Mouse (Mus musculus) c-Kit-negative CD71-positive TER-119-positive erythroid progenitor cells, embryonic 14.5 days (primary cell): Measurements from ENCODE around the gene Pigx.
"Not testable (repeated sequence)": the region's sequence is repeated elsewhere in the genome, so short reads cannot be mapped to it uniquely, and the experiment has no call there.

Experiments
- DNase-seq: peaks from one replicate; pipeline ENCODE4 v3.0.0-alpha.2; 2013; ENCODE audit warnings: low read depth, low spot score

Pigx gene

DNA sequence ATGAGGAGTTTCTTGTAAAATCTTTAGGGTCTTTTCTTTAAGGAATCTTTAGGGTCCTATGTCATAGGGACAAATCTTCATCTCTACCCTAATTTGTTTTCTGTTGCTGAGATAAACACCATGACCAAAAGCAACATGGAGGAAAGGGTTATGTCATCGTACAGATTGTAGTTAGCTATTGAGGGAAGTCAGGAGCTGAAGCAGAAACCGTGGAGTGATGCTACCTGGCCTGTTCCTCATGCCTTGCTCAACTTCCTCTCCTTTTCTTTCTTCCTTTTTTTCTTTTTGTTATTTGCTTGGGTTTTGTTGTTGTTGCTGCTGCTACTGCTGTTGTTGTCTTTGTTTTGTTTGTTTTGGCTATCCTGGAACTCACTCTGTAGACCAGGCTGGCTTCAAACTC, 9.0 kb upstream of the Pigx start:
- no peak for DNase-seq

DNA sequence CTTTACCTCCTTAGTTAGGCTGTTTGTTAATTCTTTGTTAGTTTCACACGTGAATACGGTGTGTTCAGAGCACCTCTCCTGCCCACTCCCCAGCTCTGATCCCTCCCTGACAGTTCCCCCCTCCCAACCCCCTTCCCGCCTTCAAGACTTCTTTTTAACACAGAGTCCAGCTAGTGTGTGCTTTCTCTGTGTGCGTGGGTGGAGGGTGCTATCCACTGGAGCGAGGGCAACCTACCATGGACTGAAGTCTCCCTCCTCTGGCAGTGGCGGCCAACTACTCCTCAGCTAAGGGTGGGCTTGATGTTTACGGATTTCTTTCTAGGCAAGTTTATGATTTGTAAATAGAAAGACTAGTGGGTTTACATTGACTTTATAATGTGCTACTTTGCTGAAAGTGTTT, 8.6 kb upstream of the Pigx start:
- no peak for DNase-seq

DNA sequence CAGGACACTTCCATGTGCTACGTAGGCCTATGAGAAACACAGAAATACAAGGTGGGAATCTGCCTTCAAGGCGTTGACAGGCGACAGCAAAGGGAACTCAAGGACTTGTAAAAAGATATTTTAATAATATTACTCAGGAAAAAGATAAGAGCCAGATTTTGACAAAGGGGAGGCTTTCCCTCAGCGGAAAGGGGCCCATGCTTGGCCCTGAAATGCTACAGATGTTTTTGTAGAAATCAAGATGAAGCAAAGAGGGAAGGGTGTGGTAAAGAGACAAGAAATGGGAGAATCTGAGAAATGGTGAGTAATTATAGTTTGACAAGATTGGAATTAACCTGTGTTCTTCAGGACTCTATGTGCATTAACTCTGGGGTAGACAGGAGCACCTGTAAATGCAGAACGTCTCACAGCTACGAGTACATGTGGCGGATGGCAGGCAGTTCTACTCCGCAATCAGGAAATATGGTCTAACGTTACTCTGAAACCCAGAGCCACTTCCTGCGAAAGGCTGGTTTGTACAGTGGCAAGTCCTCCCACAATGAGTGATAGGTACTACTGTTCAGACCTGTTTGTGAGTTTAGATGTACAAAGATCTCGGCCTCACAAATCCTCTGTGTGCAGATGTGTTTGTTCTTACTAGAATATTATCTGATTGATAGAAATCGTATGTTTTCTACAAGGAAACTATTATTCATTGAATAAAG, 8.0 kb upstream of the Pigx start:
- no peak for DNase-seq

DNA sequence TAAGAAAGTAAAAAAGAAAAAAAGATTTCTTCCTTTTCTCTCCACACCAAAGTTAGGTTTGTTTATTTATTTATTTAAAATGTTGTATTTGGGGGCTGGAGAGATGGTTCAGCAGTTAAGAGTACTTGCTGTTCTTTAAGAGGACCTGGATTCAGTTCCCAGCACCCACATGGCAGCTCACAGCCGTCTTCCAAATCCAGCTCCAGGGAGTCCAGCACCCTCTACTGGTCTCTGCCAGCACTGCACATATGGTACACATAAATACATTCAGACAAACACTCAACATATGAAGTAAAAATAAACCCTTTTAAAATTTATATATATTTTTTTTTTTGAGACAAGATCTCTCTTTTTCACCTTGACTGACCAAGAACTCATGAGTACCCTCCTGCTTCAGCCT, 6.2 kb upstream of the Pigx start:
- no peak for DNase-seq

DNA sequence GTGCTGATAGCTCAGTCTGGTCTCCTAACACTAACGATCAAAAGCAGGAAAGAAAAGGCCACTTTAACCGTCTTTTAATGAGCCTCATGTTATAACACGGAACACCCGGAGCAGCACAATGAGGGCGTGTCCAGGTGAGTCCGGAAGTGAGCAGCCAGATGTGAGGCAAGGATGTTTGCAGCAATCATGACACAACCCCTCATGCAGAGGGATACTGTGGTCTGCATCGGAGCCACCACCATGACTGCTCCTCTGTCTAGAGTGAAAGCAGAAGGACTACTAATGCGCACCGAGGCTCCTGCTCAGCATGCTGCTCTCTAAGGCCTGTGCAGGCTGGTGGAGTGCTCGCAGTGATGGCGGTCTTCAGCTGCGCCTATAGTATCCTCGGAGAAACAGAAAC, 2.8 kb upstream of the Pigx start:
- DNase-seq = no peak

DNA sequence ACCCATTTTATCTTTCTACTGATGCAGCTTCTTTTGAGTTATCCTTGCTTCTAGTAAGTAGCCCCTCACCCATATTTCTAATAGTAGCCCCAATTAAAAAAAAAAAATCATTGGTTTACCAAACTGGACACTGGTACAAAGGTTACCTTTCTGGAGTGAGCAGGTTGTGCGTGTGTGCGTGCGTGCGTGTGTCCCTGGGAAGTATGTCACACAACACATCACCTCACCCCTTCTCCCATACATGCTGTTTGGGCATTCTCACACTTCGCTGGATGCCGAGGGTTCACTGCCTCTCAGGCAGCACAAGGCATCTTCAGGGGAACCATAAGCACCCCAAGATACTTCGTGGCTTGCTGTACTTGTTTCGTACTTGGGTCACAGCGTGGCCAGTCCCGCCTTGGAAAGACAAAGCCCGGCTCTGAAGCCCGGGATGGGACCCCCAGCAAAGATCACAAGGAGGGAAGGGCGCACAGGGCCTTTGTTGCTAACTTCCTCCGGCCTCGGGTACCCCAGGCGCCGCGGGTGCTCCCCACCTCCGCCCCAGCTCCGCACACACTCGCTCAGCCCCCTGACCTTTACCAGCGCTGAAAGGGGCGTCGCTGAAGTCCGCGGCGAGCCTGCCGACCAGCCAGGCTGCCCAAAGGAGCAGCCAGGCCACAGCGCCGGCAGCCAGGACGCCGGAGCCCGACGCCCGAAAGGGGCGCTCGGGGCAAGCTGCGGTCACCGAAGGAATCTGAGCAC, 473 bp downstream of the Pigx start:
- DNase-seq = no peak

DNA sequence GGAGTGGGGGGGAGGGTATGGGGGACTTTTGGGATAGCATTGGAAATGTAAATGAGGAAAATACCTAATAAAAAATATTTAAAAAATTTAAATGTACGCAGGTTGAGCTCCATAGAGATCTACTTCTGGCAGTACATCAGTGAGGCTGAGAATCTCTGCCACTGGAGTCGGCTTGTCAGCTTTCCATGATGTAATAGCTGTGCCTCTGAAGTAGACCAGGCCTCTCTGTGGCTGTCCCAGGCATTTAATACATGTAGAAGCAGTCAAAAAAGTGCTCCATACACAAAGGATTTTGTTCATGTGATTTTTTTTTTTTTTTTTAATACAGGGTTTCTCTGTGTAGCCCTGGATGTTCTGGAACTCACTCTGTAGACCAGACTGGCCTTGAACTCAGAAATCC, 1.8 kb downstream of the Pigx start:
- not testable (repeated sequence) for DNase-seq

DNA sequence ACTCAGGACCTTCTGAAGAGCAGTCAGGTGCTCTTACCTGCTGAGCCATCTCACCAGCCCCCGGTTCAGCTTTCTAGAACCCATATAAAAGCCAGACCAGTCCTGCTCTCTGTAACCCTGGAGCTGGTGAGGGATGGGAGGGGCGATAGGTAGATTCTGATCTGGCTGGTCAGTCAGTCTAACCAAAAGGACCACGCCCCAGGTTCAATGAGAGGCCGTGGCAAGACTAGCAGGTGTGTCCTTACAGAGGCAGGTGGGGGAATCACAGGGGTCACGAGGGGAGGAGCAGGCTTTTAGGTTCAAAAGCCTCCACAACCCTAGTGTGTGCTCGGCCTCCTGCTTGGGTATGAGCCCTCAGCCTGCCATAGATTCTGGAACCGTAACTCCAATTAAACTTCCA, 8.1 kb downstream of the Pigx start:
- DNase-seq = no peak

DNA sequence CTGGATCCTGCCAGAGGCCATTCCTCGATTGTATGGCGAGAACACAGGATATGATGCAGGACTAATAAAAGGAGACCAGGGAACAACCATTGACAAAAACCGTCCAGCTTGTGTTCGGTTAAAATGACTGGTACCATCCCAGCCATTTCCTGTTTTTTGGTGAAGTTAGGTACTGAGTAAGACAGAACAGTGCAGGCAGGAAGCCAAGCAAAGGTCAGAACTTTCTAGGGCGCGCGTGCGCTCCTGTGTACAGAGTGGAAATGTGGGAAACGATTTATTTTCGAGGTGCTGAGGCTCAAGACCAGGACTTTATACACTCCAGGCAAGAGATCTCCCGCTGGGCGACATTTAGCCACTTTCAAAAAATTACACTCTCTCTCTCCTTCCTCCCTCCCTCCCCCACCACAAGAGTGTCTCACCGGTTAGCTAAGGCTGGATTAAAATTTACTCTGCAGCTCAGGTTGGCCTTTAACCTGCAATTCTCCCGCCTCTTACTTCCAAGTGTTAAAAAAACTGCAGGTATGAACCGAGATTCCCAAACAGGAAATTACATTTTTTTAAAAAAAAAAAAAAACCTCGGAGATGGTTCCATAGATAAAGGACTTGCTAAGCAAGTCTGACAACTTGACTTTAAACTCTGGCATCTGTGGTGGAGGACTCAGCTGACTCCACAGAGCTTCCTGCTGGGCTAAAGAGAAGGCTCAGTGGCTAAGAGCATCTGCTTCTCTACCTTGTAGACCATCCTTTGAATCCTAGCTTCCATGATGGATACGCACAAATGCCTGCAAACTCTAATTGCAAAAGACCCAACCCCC, 11.7 kb downstream of the Pigx start:
- DNase-seq = no peak

DNA sequence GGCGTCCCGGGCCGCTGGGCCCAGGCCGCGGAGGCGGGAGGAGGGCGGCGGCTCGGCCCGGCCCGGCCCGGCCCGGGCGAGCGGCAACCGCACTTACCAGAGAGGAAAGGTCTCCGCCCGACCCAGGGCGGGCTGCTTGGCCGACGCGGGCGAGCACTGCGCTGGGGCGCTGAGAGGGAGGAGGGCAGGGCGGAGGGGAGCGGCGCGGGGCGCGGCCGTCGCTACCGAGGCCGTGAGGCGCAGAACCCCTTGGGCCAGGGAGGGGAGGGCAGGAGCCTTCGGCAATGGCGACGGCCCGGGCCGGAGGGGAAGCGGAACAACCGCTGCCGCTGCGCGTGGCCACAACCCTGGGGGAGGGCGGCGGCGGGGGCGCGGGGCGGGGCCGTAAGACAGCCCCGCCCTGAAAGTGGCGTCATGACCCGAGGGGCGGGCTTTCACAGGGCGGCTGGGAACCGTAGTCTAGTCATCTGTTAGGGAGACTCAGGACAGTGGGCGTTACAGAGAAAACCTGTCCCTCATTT, 20.5 kb downstream of the Pigx start, which contains the start of gene Pak2:
Gene Pak2, minus strand, starts transcription at position 352 of the 521 bp plus-strand sequence.
- DNase-seq = peak; percentile 79

DNA sequence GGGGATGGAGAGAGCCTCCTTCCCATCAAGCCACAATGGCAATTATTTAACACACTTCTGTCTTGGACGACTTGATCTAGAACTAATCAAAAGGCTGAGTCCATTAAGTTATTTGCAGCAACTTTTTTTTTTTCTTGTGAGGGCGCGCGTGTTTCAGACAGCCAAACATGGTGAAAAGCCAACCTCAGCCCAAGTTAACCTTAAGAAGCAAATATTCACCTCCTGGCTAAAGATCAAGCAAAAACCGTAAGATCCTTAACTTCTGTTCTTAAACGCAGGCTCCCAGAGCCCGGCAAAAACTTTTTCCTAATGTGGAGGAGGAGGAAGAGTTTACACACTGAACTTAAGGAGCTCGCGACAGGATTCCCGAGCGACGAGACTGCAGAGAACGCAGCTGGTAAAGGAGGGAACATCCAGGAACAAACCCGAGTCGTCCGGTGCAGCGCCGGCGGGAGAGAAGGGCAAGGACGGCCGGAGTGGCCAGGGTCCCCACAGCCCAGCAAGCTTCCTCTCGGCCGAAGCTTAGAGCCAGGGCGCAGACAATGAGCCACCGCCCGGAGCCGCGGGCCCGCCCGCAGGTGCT, 21.0 kb downstream of the Pigx start:
- DNase-seq = peak; percentile 50

DNA sequence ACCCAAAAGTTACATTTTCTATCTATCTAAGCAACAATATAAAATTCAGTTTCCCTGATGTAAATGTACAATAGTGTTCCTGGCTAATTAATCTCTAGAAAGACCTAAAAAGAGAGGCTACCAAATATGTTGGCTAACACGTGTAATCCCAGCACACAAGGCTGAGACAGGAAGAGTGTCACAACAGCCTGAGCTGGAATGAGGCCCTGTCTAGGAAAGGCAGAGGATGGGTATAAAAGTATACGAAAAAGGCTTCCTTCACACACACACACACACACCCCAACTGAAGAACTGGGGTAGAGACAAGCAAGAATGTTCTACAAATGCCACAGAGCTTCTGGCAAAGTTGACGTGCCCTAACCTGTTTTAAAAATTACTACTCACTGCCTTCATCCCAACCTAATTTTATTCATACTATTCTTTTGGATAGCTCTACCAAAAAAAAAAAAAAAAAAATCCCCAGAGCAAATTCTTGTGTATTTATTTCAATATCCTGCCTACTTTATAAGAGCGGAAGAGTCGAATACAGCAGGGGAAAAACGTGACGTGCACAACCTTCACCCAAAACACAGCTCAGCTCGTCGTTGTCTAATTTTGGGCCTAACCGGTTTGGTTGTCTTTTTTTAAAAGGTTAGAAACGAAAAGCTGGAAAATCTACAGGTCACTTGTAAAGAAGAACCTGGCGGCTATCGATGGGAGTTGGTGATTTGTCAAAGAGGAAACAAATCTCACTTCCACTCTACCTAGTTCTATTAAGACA, 21.7 kb downstream of the Pigx start:
- no peak for DNase-seq

DNA sequence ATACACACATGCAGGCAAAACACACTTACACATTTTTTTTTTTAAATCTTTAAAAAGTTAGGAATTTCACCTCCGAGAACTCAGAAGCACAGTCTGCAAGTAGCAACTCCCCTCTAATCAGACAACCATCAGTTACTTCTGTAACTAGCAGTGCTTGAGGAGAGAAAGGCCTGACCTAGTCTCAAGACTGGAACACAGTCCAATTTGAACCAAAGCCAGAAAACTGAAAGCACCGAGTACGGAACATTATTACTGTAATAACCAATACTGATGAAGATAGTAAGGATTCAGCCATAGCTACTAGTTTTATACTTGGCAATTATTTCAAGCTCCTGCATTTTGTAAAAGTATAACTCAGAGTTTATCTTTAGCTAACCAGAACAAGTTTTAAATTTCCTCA, 23.1 kb downstream of the Pigx start:
- DNase-seq = no peak

DNA sequence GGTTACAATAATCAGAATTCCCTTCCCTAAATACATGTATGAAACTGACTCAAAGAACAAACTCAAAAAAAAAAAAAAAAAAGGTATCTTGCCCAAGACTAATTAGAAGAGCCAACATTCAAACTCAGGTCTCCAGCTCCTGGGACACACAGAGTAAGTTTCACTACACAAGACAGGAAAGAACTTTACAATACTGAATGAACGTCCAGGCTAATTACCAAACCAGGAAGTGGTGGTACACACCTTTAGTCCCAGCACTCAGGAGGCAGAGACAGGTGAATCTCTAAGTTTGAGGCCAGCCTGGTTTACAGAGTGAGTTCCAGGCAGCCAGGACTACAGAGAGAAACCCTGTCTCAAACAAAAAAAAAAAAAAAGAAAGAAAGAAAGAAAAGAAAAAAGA, 23.8 kb downstream of the Pigx start:
- no peak for DNase-seq

DNA sequence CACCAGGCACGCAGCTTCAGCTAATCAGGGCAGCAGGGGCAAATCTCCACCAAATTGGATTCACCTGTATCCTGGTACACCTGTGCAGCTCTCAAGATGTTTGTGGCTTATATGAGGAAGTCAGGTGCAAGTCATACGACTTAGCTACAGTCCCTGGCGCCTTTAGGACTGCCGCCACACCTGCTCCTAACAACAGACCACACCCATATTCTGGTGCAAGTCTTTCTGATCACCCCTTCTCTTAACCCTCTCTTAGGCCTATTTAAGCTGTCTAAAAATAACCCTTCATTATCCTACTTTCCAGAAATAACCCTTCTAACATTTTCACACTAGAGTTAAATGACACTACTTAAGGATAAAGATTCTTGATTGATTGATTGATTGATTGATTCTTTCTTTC, 29.5 kb downstream of the Pigx start:
- not testable (repeated sequence) for DNase-seq

DNA sequence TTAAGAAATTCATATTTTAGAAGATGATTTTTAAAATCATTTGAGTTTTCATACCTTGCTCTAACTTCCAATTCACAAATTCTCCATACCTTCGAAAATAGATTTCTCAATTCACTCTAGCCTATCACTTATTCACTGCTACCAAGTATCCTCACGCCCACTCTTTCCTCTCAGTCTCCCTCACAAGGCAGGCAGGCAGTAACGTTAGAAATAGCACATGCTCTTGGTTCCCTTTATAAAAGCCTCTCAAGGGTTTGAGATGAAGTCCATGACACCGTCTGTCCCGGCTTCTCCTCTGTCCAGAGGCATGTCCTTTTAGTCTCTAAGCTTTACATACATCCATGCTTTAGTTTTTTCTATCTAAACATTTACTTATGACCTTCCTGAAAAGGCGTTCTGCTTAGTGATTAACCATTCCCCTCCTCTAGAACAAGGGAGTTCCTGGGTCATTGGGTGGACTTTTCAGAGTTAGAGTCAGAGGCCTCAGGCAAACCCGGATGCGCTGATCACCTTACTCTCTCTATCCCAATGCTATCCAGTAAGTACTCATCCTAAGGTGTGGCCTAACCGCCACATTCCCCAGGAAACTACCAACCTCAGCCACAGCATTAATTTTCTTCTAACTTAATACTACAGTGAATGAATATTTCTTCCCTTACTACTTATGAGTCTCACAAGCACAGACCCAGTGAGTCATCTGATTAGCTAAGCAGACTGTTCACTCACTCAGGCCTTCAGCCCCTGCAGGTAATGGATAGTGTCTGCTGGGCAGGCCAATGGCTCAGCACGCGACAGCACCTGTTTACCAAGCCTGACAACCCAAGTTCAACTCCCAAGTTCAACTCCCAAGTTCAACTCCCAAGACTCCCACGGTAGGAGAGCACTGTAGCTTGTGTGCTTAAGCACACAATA, 30.9 kb downstream of the Pigx start:
- DNase-seq = no peak

DNA sequence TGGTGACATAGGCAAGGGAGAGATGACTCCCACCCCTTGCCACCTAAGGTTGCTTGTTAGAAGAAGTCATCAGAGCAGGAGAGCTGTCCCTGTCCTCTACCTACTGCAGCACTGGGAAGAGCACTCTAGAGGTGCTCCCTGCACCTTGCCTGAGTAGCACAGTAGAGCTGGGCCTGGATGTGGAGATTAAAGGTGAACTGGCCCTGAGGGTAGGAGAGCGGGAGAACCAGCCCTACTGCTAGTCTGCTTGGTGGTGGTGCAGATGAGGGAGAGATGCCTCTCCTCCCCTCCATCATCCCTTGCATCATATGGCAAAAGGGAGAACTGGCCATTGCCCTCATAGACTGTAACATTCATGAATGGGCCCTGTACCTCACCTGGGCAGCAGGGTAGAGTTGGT, 32.6 kb downstream of the Pigx start:
- no peak for DNase-seq

DNA sequence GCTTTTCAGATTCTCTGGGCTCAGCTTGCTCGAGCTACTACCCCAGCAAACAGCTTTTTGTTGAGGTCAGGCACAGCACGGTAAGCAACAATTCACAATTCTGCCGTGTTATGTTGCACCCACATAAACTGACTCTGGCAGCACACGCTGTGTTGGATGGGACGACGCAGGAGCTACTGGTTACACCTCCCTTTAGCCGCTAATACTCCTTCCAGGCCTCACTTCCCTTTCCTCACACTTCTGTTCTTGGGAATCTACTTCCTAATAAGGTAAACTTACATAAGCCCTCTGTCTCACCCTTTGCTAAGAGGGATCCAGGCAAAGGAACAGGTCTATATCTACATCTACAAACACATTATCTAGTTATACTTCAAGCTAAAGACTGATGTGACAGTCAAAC, 35.6 kb downstream of the Pigx start:
- no peak for DNase-seq

DNA sequence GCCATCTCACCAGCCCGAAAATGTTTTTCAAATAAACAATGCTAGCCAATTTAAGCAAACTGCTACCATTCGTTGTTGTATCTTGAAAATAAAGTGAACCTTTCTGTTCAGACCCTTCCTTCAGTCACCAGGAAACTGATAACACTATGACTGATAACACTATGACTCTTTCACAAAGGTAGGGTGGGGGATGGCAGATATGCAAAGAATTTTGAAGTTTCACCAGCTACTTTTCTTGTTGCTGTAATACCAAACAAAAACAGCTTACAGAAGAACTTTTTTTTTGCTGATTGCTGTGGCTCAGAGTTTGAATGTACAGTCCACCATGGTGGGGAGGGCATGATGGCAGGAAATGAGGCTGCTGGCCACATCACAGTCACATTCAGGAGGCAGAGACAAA, 37.3 kb downstream of the Pigx start:
- no peak for DNase-seq
